Mouse (Mus musculus): Measurements from ENCODE around the gene Csgalnact2.

Gene Csgalnact2

GRCm38 (mm10) chr6:118134461-118134860 lies 4.5 kb downstream of the Csgalnact2 start:
- no peak for DNase-seq (ENCODE audit: low spot score)

GRCm38 (mm10) chr6:118130022-118130421 lies 8.9 kb downstream of the Csgalnact2 start:
- DNase-seq (ENCODE audit: low spot score), result no peak

GRCm38 (mm10) chr6:118127827-118128487 lies 11.0 kb downstream of the Csgalnact2 start:
- DNase-seq (ENCODE audit: low spot score), result no peak

- DNase-seq (ENCODE audit: low spot score), result no peak
These were observed 11.7 kb downstream of the Csgalnact2 start for GRCm38 (mm10) chr6:118127198-118127597.

- DNase-seq (ENCODE audit: low spot score), result no peak
These were observed 12.4 kb downstream of the Csgalnact2 start for GRCm38 (mm10) chr6:118126577-118126976.

GRCm38 (mm10) chr6:118122767-118123166 lies 16.2 kb downstream of the Csgalnact2 start:
- no peak for DNase-seq (ENCODE audit: low spot score)

- no peak for DNase-seq (ENCODE audit: low spot score)
These were observed 27.1 kb downstream of the Csgalnact2 start for GRCm38 (mm10) chr6:118111810-118112209.

GRCm38 (mm10) chr6:118099311-118099802 lies 39.6 kb downstream of the Csgalnact2 start:
- DNase-seq (ENCODE audit: low spot score), result no peak

- no peak for DNase-seq (ENCODE audit: low spot score)
These were observed 41.1 kb downstream of the Csgalnact2 start for GRCm38 (mm10) chr6:118097765-118098365.

GRCm38 (mm10) chr6:118090827-118091226 lies 48.1 kb downstream of the Csgalnact2 start:
- DNase-seq (ENCODE audit: low spot score), result no peak

GRCm38 (mm10) chr6:118088750-118089440 lies 50.0 kb downstream of the Csgalnact2 start:
- no peak for DNase-seq (ENCODE audit: low spot score)

GRCm38 (mm10) chr6:118087955-118088354 lies 51.0 kb downstream of the Csgalnact2 start:
- no peak for DNase-seq (ENCODE audit: low spot score)

- no peak for DNase-seq (ENCODE audit: low spot score)
These were observed 54.3 kb downstream of the Csgalnact2 start for GRCm38 (mm10) chr6:118084596-118084995.

- DNase-seq (ENCODE audit: low spot score), result no peak
These were observed 55.3 kb downstream of the Csgalnact2 start for GRCm38 (mm10) chr6:118083608-118084007.

GRCm38 (mm10) chr6:118082384-118082783 lies 56.6 kb downstream of the Csgalnact2 start:
- DNase-seq (ENCODE audit: low spot score), result no peak

- DNase-seq (ENCODE audit: low spot score), result no peak
These were observed 58.2 kb downstream of the Csgalnact2 start for GRCm38 (mm10) chr6:118080711-118081110.

- no peak for DNase-seq (ENCODE audit: low spot score)
These were observed 59.0 kb downstream of the Csgalnact2 start for GRCm38 (mm10) chr6:118079762-118080465.

GRCm38 (mm10) chr6:118079292-118079691 lies 59.6 kb downstream of the Csgalnact2 start:
- no peak for DNase-seq (ENCODE audit: low spot score)

- no peak for DNase-seq (ENCODE audit: low spot score)
These were observed 60.2 kb downstream of the Csgalnact2 start for GRCm38 (mm10) chr6:118078751-118079150.

GRCm38 (mm10) chr6:118077421-118077820 lies 61.5 kb downstream of the Csgalnact2 start:
- DNase-seq (ENCODE audit: low spot score), result no peak

- DNase-seq (ENCODE audit: low spot score), result no peak
These were observed 62.2 kb downstream of the Csgalnact2 start for GRCm38 (mm10) chr6:118076748-118077147.

- DNase-seq (ENCODE audit: low spot score), result no peak
These were observed 62.7 kb downstream of the Csgalnact2 start for GRCm38 (mm10) chr6:118076256-118076655.

Measured in ovary, postnatal 36 days (tissue).